Mouse (Mus musculus) adrenal gland, postnatal 25 days (tissue): Measurements from ENCODE around the gene Olfr1249. TPM values are rescaled to one million over a fixed set of nuclear protein-coding genes. Genes with fewer than 3 reads are reported as not detected.
"Not testable (repeated sequence)": the region's sequence is repeated elsewhere in the genome, so short reads cannot be mapped to it uniquely, and the experiment has no call there.

Source experiments
- DNase-seq: peaks from one replicate; pipeline ENCODE4 v3.0.0; 2021; ENCODE audit warnings: mixed read lengths
- long read RNA-seq: library from polyadenylated mRNA; stranded (forward); transcript quantifications from one replicate; pipeline ENCODE4 v2.0.0, GENCODE M21; 2021
- total RNA-seq: library from RNA; stranded (reverse); gene quantifications from 2 replicates; pipeline ENCODE4 v1.2.3, GENCODE M21; 2021

Gene Olfr1249
- total RNA-seq, result not detected in 2 replicates
- long read RNA-seq, result 0 reads

- DNase-seq, result no peak
Measured at GRCm38 (mm10) chr2:89634883-89635282, at the start of gene Olfr1249. Gene Olfr1249, minus strand, starts transcription at chr2:89634983.

GRCm38 (mm10) chr2:89671836-89672235, 37.1 kb upstream of the Olfr1249 start, which contains the start of gene Olfr1251:
Gene Olfr1251, minus strand, starts transcription at chr2:89671936.
- DNase-seq, result no peak

- no peak for DNase-seq
Measured at GRCm38 (mm10) chr2:89661367-89661766, 26.6 kb upstream of the Olfr1249 start, which contains the start of gene Olfr1250. Gene Olfr1250, minus strand, starts transcription at chr2:89661467.

- not testable (repeated sequence) for DNase-seq
Measured at GRCm38 (mm10) chr2:89618145-89618544, 16.6 kb downstream of the Olfr1249 start, which contains the start of gene Olfr1248. Gene Olfr1248, minus strand, starts transcription at chr2:89618245.

DNA sequence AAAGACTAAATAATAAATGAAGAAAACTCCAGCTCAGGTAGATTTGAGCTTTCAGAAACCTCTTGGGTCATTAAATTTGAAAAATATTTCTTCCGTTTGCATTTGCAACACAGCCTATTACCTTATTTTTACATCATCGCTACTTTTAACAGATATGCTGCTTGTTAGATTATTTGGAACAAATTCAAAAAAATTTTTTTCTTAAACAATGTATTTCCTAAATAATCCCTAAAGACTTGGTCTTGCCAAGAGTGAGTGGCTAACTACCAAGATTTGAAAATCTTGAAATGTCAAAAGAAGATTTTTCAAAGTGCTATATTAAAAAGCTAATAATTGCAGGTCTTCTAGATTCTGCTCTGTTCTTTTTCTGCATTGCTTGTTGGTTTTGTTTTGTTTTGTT, 20.8 kb downstream of the Olfr1249 start, which contains the start of gene Olfr1247:
Gene Olfr1247 (minus strand): TSS at position 101 of the 400 bp plus-strand sequence.
- no peak for DNase-seq

GRCm38 (mm10) chr2:89593057-89593456, 41.7 kb downstream of the Olfr1249 start, which contains the start of gene Olfr1246:
Gene Olfr1246, minus strand, starts transcription at chr2:89593157.
- DNase-seq, result no peak

Other genes with a start within 250 kb of the Olfr1249 start
- gene Olfr1238, start 225.3 kb downstream of the Olfr1249 start, total RNA-seq, result not detected in 2 replicates
- not detected in 2 replicates for gene Olfr1239, start 214.6 kb downstream of the Olfr1249 start, total RNA-seq
- not detected in 2 replicates for gene Olfr1240, start 192.0 kb downstream of the Olfr1249 start, total RNA-seq
- gene Olfr1241, start 147.9 kb downstream of the Olfr1249 start, total RNA-seq, result not detected in 2 replicates
- not detected in 2 replicates for gene Olfr1242, start 136.6 kb downstream of the Olfr1249 start, total RNA-seq
- gene Olfr1243, start 103.5 kb downstream of the Olfr1249 start, total RNA-seq, result not detected in 2 replicates
- not detected in 2 replicates for gene Olfr1245, start 56.5 kb downstream of the Olfr1249 start, total RNA-seq
- not detected in 2 replicates for gene Olfr1246, start 41.8 kb downstream of the Olfr1249 start, total RNA-seq
- gene Olfr1247, start 20.9 kb downstream of the Olfr1249 start, total RNA-seq, result not detected in 2 replicates
- not detected in 2 replicates for gene Olfr1248, start 16.7 kb downstream of the Olfr1249 start, total RNA-seq
- gene Olfr1250, start 26.5 kb upstream of the Olfr1249 start, total RNA-seq, result not detected in 2 replicates
- gene Olfr1251, start 37.0 kb upstream of the Olfr1249 start, total RNA-seq, result not detected in 2 replicates
- gene Olfr1252, start 90.0 kb upstream of the Olfr1249 start, total RNA-seq, result not detected in 2 replicates
- not detected in 2 replicates for gene Olfr1253, start 122.1 kb upstream of the Olfr1249 start, total RNA-seq
- not detected in 2 replicates for gene Olfr1254, start 158.6 kb upstream of the Olfr1249 start, total RNA-seq
- not detected in 2 replicates for gene Olfr1255, start 177.1 kb upstream of the Olfr1249 start, total RNA-seq
- gene Olfr1256, start 206.6 kb upstream of the Olfr1249 start, total RNA-seq, result not detected in 2 replicates
- not detected in 2 replicates for gene Olfr48, start 213.2 kb upstream of the Olfr1249 start, total RNA-seq
- gene Olfr1257, start 243.5 kb upstream of the Olfr1249 start, total RNA-seq, result not detected in 2 replicates